Mouse (Mus musculus): ENCODE data around the gene Tcf19. TPM values are rescaled to one million over a fixed set of nuclear protein-coding genes. Genes with fewer than 3 reads are reported as not detected.

The Tcf19 gene
- polyA plus RNA-seq, 1 experiment = 70.1 TPM

DNA sequence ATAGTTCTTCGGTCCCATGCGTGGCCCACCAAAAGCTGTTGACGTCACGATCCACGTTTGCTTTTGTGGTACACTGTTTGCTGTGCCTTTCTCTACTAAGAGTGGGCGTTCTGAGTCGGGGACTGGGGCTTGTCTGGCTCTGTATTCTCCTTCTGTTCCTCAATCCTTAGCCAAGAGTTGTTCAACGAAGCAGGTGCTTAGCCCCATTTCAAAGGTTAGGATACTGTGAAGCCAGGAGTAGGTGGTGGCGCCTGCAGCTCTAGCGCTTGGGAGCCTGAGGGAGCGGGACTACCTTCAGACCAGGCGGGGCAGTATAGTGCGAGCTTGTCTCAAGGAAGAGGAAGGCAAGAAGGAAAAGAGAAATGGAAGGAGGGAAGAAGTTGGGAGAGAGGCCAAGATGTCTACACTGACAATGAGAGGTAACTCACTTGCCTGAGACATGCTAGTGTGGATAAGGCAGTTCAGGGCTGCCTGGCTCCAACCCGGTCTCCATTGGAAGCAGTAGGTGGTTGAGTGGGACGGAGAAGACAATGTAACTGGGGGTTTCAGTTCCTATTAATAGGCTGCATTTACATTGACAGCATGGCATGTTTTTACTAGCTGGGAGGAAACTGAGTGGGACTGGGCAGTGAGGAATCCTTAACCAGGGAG is 26.3 kb upstream of the Tcf19 start:
- TF ChIP-seq GATA1 (IDR thresholded peaks at IDR 0.05; ENCODE audit: low read length) = no peak

DNA sequence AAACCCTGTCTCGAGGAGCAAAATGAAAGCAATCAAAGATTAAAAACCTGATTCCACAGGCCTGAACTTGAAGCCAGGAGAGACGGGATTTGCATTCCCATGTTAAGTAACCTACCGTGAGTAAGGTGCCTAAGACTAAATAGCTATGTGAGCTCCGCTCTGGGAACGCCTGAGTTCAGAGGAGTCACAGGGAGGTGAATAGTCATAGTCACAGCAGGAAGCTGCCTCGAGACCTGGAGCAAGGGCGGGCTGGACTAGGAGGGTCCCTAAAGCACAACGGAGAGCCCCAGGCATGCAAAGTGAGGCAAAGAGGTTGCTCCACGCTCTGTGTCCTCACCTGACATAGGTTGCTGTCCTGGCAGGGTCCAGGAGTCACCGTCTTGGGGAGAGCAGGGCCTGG is 22.9 kb upstream of the Tcf19 start:
- TF ChIP-seq GATA1 (IDR thresholded peaks at IDR 0.05; ENCODE audit: low read length) = no peak

DNA sequence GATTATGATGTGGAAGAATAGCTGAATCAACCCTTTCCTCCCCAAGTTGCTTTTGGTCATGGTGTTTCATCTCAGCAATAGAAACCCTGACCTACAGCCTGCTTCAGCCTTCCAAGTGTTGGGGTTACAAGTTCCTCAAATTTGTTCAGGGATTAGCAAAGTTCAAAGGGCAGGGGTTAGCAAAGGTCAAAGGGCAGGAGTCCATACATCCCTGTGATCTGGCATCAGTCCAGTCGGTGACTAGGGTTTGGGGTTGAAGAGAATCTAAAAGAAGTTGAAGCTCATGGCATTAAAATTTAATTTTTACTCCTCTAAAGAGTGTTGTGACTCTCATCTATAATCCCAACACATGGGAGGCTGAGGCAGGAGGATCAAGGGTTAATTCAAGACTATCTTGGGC is 21.9 kb upstream of the Tcf19 start:
- no peak for TF ChIP-seq GATA1 (IDR thresholded peaks at IDR 0.05; ENCODE audit: low read length)

DNA sequence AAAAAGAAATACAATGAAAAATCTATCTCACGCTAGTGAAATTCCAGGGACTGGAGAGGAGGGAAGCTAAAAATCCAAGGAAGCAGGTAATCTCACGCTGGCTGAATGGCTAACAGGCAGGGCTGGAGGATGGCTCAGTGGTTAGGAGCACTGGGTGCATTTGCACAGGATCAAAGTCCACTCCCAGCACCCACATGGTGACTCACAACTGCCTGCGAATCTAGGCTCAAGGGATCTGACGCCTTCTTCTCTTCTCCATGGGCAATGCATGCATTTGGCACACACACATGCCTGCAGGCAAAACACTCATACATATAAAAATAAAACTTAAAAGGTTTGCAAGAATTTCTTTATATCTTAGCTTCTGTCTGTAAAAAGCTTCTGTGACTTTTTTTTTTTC is 20.8 kb upstream of the Tcf19 start:
- TF ChIP-seq GATA1 (IDR thresholded peaks at IDR 0.05; ENCODE audit: low read length) = no peak

DNA sequence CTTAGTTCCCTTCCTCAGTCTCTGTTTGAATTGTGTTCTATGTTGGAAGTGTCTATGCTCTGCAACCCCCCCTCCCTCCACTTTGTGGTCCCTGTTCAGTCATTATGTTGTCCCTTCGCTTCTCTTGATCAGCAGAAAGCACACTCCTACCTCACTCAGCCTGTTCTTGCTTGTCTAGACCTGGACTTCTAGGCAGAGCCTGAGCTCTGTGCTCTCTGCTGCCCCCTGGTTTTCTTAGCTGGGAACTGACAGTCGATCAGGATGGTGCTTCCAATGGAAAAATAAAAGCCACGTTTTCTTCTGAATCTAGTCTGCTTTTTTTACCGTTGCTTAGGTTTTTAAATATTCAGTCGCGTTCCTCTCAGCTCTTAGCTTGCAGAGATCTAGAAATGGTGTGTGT is 17.7 kb upstream of the Tcf19 start:
- TF ChIP-seq GATA1 (IDR thresholded peaks at IDR 0.05; ENCODE audit: low read length) = no peak

DNA sequence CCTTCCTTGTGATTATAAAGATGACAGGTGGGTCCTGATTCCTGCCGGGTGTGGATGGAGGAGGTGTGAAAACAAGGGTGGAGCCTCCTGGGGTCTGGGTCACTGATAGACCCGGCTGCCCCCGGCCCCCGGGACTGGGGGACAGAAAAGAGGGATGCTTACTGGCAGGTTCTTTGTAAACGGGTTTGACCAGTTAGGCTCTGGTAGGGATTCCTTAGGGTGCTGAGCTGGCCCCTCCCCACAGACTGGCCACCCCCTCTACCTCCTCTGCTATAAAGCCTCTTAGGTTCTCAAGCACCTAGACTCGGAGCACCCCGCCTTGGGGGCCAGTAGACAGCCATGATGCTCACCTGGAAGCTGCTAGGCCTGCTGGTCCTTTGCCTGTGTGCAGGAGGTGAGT is 16.3 kb upstream of the Tcf19 start, which contains the start of gene Psors1c2:
Psors1c2 (plus strand) TSS at position 301 of the 400 bp plus-strand sequence.
- TF ChIP-seq GATA1 (IDR thresholded peaks at IDR 0.05; ENCODE audit: low read length) = no peak

DNA sequence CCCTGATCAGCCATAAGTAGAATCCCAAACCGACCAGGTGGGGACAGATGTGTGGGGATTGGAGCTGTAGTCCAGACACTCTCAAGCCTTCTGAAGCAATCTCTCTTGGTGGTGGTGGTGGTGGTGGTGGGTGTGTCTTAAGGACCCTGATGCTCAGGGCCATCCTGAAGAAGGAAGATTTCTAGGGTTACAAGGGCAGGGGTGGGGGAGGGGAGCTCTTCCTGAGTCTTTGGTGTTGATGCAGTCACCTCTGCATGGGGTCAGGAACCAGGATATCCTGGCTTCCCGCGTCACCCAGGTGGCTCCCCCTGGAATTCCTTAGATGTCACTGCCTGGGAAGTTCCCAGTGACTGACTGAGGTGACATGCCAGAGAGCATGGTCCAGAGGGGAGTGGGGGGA is 15.7 kb upstream of the Tcf19 start:
- no peak for TF ChIP-seq GATA1 (IDR thresholded peaks at IDR 0.05; ENCODE audit: low read length)

DNA sequence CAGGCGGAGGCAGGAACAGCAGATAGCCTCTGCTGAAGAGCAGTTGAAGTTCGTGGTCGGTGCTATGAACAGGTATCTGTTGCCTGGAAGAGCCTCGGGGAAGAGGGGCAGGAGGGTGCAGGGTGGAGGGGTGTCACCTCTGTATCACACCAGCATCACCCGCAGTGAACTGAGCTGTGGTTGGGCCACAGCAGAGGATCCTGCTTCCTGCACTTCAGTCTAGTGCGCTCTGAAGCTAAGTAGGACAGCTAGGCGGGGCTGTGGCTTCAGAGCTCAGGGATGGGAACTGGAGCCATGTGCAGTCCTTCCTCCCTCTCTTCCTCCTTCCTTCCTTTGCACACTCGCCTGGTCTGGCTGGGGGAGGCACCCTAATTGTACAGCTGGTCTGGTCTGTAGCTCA is 10.0 kb upstream of the Tcf19 start:
- TF ChIP-seq GATA1 (IDR thresholded peaks at IDR 0.05; ENCODE audit: low read length) = no peak

DNA sequence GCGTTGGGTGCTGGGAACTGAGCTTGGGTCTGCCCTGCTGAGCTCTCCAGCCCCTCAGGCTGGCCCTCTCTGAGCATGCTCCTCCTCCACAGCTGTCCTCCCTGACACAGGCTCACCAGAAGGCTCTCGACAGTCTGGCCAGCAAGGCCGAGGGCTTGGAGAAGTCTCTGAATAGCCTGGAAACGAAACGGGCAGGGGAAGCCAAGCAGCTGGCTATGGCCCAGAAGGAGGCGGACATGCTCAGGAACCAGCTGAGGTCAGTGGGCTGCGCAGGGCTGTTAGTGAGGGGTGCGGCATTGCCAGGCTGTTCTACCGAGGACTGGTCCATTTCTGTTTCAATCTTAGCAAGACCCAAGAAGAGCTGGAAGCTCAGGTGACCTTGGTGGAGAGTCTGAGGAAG is 7.7 kb upstream of the Tcf19 start:
- no peak for TF ChIP-seq GATA1 (IDR thresholded peaks at IDR 0.05; ENCODE audit: low read length)

DNA sequence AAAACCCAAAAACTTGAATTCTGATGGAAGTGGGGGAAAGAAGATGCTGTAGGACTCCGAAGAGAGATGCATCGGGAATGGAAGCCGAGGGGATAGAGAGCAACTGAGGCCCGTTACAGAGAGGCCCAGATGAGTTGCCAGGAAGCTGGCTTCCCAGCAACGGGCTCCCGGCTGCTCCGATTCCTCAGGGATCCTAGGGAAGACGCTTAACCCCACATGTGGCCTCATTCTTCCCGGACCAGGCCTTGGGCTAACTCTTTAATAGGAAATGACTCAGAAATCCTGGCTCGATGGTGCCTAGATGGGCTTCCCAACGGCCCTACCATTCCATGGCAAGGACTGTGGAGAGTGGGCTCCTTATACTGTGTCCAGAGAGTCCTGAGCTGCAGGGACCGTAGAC is 902 bp upstream of the Tcf19 start:
- no peak for TF ChIP-seq GATA1 (IDR thresholded peaks at IDR 0.05; ENCODE audit: low read length)

DNA sequence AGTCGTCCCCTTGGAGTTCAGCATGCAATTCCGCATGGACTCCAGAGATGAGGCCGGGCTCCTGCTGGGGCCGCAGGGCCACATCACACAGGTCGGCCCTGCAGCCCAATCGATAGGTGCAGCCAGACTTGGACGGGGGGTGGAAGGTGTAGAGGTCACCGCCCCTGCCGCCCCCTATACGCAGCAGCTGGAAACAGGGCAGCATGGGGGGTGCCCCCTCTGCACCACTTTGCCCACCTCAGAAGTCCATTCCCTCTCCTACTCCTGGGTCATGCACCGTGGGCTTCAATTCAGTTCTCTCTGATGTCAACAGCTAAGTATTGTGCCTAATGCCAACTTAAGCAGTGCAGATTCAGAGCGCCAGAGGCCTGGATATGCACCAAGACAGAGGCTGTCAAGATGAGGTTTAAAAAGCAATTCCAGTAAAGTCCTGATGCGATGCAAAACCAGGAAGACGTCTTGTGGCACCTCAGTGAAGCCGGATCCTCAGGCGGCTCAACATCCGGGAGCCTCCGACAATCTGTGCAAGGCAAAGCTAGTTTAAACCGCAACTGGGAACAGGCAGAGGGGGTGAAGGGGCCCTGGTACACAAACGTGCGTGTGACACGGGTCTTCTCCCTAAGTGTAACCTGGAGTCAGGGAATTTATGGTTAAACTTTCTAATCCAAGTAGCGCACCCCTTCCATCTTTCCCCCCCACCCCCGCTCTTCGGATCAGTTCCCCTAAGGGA is 548 bp downstream of the Tcf19 start:
- TF ChIP-seq GATA1 (IDR thresholded peaks at IDR 0.05; ENCODE audit: low read length) = no peak

DNA sequence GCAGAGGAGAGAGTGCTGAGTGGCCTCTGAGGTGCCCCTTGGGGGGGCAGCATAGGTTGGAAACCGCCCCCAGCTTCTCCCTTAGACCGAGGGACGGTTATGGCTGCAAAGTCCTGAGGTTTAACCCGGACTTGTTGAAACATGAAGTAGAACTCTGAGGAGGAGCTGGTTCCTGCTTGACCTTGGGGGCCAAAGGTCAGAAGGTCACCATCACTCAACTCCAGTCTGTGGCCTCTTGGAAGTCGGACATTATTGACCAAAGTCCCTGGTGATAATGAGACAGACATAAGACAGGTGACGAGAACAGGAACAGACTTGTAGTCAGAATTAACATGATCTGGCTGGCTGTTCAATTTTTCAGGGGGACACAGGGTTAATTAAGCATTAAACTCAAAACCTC is 1.9 kb downstream of the Tcf19 start:
- no peak for TF ChIP-seq GATA1 (IDR thresholded peaks at IDR 0.05; ENCODE audit: low read length)

DNA sequence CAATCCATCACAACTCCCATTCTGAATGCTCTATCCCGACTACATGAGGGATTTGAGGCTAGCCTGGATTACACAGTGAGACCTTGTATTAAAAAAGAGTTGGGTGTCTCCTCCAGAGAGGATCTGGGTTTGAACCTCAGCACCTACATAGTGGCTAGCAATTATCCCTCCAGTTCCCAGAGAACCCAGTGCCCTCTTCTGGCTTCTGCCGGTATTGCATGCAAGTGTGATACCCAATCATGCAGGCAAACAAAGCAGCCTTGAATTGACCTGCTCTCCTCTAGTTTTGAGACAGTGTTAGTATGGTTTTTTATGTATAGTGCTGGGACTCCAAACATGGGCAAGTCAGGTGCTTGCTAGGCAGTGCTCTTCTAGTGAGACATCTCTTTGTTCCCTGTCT is 2.7 kb downstream of the Tcf19 start:
- no peak for TF ChIP-seq GATA1 (IDR thresholded peaks at IDR 0.05; ENCODE audit: low read length)

DNA sequence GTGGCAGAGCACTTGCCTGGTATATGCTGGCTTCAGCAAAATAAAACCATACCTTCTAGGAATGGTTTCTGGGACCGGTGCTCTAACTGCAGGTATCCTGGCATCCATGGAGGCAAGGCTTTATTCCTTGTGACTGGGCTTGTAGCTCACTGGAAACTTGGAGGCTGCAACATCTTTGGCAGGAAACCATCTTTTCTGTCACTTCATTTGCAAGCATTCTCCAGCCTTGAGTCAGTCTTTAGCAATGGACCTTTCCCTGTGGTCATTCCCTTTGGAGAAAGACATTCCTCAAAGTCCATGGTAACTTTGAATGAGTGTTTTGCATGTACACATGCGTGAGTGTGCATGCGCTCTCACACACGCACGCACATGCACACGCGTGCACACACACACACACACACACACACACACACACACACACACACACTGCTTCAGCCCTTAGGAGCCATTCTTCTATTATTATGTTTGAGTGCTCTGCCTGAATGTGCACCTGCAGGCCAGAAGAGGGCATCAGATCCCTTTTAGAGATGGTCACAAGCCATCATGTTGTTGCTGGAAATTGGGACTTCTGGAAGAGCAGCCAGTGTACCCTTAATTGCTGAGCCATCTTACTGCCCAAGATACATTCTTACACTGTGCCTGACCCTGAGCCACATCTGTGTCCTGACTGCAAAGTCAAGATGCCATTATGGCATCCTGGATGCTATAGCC is 3.6 kb downstream of the Tcf19 start:
- TF ChIP-seq GATA1 (IDR thresholded peaks at IDR 0.05; ENCODE audit: low read length) = no peak

DNA sequence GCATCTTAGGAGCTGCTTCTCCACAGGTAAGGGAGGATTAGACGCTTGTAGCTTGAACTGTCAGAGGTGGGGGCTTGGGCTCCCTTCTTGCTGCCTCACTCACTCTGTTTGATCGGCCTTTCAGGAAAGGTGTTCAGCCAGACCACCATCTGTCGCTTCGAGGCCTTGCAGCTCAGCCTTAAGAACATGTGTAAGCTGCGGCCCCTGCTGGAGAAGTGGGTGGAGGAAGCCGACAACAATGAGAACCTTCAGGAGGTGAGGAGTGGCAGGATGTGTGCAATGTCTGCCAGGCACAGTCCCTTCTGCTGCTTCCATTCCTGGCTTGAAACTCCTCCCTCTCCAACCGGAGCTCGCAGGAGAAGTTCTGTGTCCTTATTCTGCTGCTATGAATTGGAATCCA is 7.3 kb downstream of the Tcf19 start:
- no peak for TF ChIP-seq GATA1 (IDR thresholded peaks at IDR 0.05; ENCODE audit: low read length)

DNA sequence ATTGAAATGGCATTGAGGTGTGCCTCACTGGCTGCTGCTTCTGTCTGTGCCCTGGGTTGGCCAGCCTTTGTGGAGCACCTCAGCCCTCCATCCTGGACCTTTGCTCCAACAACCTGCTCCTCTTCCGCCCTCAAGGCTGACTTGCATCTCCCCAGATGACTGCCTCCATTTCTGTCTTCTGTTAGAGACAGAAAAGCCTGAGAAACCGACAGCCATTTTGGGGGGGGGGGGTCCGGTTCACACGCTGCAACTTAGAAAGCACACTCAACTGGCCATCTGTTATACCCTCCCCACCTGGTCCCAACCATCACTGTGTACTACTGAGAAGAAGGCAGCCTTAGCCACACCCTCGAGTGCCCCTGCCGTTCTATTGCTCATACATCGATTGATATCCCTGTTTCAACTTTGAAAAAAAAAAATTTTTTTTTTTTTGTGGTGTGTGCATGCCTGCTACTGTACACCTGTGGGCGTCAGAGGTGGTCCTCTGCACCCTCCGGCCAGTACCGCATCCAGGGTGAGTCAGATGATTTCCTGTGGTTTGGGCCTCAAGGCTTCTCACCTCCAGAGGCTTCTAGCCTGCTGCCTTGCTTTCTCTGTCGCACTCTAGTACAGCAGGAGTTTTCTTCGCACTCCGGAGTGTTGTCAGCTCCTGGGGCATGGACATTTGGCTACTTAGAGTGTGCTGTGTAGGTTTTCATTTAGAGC is 8.9 kb downstream of the Tcf19 start:
- TF ChIP-seq GATA1 (IDR thresholded peaks at IDR 0.05; ENCODE audit: low read length) = no peak

Measured in G1E-ER4 (cell line).